Mouse (Mus musculus): ENCODE results near the gene Cbl.

Gene Cbl

GRCm38 (mm10) chr9:44106182-44106581, 127.7 kb downstream of the Cbl start:
- DNase-seq (ENCODE audit: low spot score in 2 of 2) = no peak

DNA sequence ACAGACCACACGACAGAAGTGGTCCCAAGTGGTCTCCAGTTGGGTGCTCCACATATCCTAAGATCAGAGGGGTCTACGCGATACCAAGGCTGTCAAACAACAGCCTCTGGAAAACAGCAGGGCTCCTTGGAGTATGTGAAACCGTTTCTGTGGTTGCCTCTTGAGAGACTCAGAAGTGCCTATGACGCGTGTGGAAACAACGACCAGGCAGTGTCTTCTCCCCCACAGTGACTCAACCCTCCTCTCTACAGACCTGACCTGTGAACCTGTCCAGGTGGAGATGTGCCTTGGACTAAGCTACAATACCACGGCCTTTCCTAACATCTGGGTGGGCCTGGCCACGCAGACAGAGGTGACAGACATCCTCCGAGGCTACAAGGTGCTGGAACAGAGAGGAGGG, 128.1 kb downstream of the Cbl start:
- no peak for DNase-seq (ENCODE audit: low spot score in 2 of 2)

- DNase-seq (ENCODE audit: low spot score in 2 of 2) = no peak
Measured at GRCm38 (mm10) chr9:44104881-44105280, 129.0 kb downstream of the Cbl start.

GRCm38 (mm10) chr9:44101490-44101889, 132.4 kb downstream of the Cbl start, which contains the start of gene Mfrp:
Gene Mfrp (plus strand): TSS chr9:44101729.
- no peak for DNase-seq (ENCODE audit: low spot score in 2 of 2)

DNA sequence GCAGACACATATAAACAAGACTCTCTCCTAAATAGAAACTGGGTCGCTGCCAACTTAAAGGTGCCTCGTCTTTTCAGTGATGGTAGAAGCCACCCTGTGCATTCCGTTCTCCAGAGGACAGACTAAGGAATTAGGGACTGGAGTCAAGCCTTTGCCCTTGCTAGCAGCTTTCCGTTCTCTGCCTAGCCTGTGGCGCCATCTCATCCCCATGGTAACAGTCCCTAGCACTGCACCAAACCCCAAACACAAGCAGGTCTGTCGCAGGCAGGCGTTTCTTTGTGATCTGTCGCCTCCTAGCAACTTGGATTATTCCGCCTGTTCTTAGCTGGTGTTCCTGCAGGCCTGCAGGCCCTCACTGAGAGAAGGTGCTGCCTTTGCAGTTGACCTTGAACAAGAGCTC, 137.3 kb downstream of the Cbl start:
- DNase-seq (ENCODE audit: low spot score in 2 of 2) = no peak

DNA sequence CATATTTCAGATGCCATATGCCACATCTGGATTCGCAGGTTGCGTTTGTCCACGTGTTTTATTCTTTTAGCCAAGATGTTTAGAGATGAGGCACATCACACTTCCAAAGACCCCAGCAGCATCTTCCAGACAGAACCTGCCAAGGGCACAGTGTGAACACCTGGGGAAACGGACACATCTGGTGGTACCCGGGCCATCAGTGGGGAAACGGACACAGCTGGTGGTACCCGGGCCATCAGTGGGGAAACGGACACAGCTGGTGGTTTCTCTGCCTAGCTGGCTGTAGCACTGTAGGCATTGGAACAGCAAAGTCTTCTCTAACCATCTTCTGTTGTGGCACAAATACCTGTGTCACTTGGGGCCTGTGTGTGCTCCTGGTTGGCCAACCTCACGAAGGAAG, 138.1 kb downstream of the Cbl start:
- DNase-seq (ENCODE audit: low spot score in 2 of 2) = no peak

- DNase-seq (ENCODE audit: low spot score in 2 of 2) = no peak
Measured at GRCm38 (mm10) chr9:44094737-44095136, 139.1 kb downstream of the Cbl start.

- DNase-seq (ENCODE audit: low spot score in 2 of 2) = peak; percentile 71 to 74
Measured at GRCm38 (mm10) chr9:44093612-44094503, 140.0 kb downstream of the Cbl start.

Data from spleen, postnatal 36 days (tissue).